Mouse (Mus musculus) lung, postnatal 0 days (tissue): ENCODE measurements around the gene Taf9.

ENCODE experiments used
- CTCF ChIP-seq: IDR thresholded peaks from 2 replicates; pipeline ENCODE4 v1.5.1; 2016; ENCODE audit warnings: antibody characterized with exemption, mild to moderate bottlenecking
- EP300 ChIP-seq: IDR thresholded peaks from 2 replicates; pipeline ENCODE4 v1.6.1; 2016; ENCODE audit warnings: antibody characterized with exemption, mild to moderate bottlenecking, control low read depth

- no peak for TF ChIP-seq CTCF
- no peak for TF ChIP-seq EP300
These were observed 49.0 kb upstream of the Taf9 start for GRCm38 (mm10) chr13:100602239-100602902.
